Mouse (Mus musculus) ES-E14 (cell line): Measurements from ENCODE around the gene Pcdh17. TPM values are rescaled to one million over a fixed set of nuclear protein-coding genes. Genes with fewer than 3 reads are reported as not detected.

Source experiments
- DNase-seq: peaks from one replicate; pipeline ENCODE4 v3.0.0-alpha.2; 2013; ENCODE audit warnings: low read depth, low spot score
- H3K27ac ChIP-seq: 2 replicates; pipeline ENCODE4 v1.5.1; 2012; ENCODE audit warnings: low read depth, mild to moderate bottlenecking, low read length, moderate library complexity, mixed read lengths; ENCODE audit not compliant: poor library complexity, insufficient read depth, severe bottlenecking
- H3K36me3 ChIP-seq: 2 replicates; pipeline ENCODE4 v1.6.1; 2012; ENCODE audit warnings: mild to moderate bottlenecking, low read length, moderate library complexity, mixed read lengths; ENCODE audit not compliant: control insufficient read depth, poor library complexity, insufficient read depth, severe bottlenecking
- H3K4me1 ChIP-seq, 2 experiments: fragments of 150-350 bp in 1 of 2; sonication (generic) in 1 of 2; 2 replicates each; pipeline ENCODE4 v1.6.1; 2012; ENCODE audit warnings: low read length in 2 of 2, mild to moderate bottlenecking in 1 of 2, mixed read lengths in 1 of 2; ENCODE audit not compliant: control insufficient read depth in 2 of 2, insufficient read depth in 2 of 2, poor library complexity in 1 of 2
- H3K4me3 ChIP-seq, 2 experiments: fragments of 150-350 bp in 1 of 2; sonication (generic) in 1 of 2; 2 replicates each; pipeline ENCODE4 v1.5.1; 2012; ENCODE audit warnings: low read length in 2 of 2, low read depth in 1 of 2, mild to moderate bottlenecking in 1 of 2, mixed read lengths in 1 of 2; ENCODE audit not compliant: insufficient read depth in 1 of 2, poor library complexity in 1 of 2, severe bottlenecking in 1 of 2
- H3K9ac ChIP-seq: 2 replicates; pipeline ENCODE4 v1.6.1; 2012; ENCODE audit warnings: low read depth, mild to moderate bottlenecking, low read length, mixed read lengths; ENCODE audit not compliant: poor library complexity, insufficient read depth, severe bottlenecking
- H3K9me3 ChIP-seq: fragments of 150-350 bp; sonication (generic); 2 replicates; pipeline ENCODE4 v1.6.1; 2012; ENCODE audit warnings: low read depth, mild to moderate bottlenecking, low read length; ENCODE audit not compliant: control insufficient read depth, insufficient read depth
- CHD2 ChIP-seq: IDR thresholded peaks from 2 replicates; pipeline ENCODE4 v1.6.1; 2014; ENCODE audit warnings: mild to moderate bottlenecking, low read depth, low read length, inconsistent platforms
- HCFC1 ChIP-seq: IDR thresholded peaks from 2 replicates; pipeline ENCODE4 v1.6.1; 2012; ENCODE audit warnings: low read length, inconsistent platforms, borderline replicate concordance; ENCODE audit not compliant: insufficient read depth
- MAFK ChIP-seq: IDR thresholded peaks from 2 replicates; pipeline ENCODE4 v1.6.1; 2014; ENCODE audit warnings: mild to moderate bottlenecking, low read depth, low read length, inconsistent platforms; ENCODE audit not compliant: insufficient read depth
- ZC3H11A ChIP-seq: IDR thresholded peaks from 2 replicates; pipeline ENCODE4 v1.6.1; 2012; ENCODE audit warnings: low read depth, mild to moderate bottlenecking, inconsistent platforms, low read length, borderline replicate concordance
- ZNF384 ChIP-seq: IDR thresholded peaks from 2 replicates; pipeline ENCODE4 v1.6.1; 2012; ENCODE audit warnings: low read depth, low read length, inconsistent platforms
- in situ Hi-C, 2 experiments: fragments of 600-800 bp; cut with MboI; formaldehyde crosslinking; loops; one replicate each; pipeline ENCODE4 v1.15.1; 2025; ENCODE audit warnings: low sequenced_read_pairs in 2 of 2, inconsistent platforms in 1 of 2; ENCODE audit not compliant: unreplicated experiment in 2 of 2
- total RNA-seq: library from RNA; depleted of rRNA; stranded (reverse); fragments of 300-350 nt; gene quantifications from 2 replicates; pipeline ENCODE4 v1.2.3, GENCODE M21; 2012; rRNA removed

The Pcdh17 gene
- total RNA-seq: 0.21 and 0.22 TPM in 2 replicates

DNA sequence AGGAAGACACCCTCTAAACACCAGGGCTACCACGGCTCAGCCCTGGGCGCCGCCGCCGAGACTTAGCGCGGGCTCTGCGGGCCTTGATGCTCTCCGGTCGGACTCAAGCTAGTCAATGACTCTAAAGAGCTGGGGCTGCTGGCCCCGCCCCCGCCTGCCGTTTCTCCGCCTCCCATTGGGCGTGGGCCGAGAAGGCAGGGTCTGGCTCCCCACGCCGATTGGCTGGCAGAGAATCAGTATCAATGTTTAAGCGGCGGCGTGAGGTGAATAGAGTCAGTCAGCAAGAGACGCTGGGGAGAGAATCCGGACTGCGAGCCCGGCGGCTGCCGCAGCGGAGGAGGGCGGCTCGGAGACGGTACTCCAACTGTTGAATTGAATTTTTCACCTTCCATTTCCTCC is at the start of gene Pcdh17:
TSS of gene Pcdh17 (plus strand) at position 276 of the 399 bp plus-strand sequence.
- Histone ChIP-seq H3K9ac (peak within 1 kb of the TSS; percentile 8; the same call in 1 of the 2 replicates), H3K27ac (no peak within 1 kb of the TSS), H3K9me3 (no peaks in the 10 kb centered on the region), H3K4me1 (peaks cover 0 to 15% of the 10 kb centered on the region in 2 experiments; a peak in 1 of 4 replicates), H3K4me3 (peak within 1 kb of the TSS; percentile 52 to 94), H3K36me3 (no peaks in the 10 kb centered on the region)
- peak; percentile 89 for DNase-seq
- no peak for TF ChIP-seq HCFC1
- no peak for TF ChIP-seq ZC3H11A
- no peak for TF ChIP-seq MAFK
- no peak for TF ChIP-seq CHD2
- TF ChIP-seq ZNF384: no peak
- in situ Hi-C loops: no loop called here

DNA sequence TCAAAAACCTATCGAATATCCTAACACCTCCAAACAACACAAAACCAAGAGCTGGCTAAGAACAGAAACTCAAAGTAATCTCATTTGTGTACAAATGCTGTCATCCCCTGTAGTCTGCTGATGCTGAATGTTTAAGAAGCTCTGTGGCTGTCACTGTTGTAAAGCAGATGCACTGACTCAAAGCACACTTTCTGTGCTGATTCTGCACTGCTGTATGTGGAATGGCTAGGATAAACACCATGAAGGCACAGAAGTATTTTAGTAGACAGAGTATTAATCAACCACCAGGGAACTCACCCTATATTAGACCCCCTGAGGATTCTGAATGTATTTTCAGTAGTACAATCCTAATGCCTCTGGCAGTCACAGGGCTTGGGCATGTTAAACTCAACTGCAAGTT is 46.2 kb upstream of the Pcdh17 start:
- H3K9ac ChIP-seq: no peak overlapping the region
- H3K9me3 ChIP-seq: no peaks in the 10 kb centered on the region
- no peak overlapping the region for H3K27ac ChIP-seq
- TF ChIP-seq ZC3H11A (no peak), HCFC1 (no peak), CHD2 (no peak), MAFK (no peak), ZNF384 (no peak)
- H3K4me1 ChIP-seq: no peaks in the 10 kb centered on the region
- no peak for DNase-seq
- H3K36me3 ChIP-seq: no peaks in the 10 kb centered on the region
- in situ Hi-C loops: no loop called here
- H3K4me3 ChIP-seq: no peak overlapping the region

DNA sequence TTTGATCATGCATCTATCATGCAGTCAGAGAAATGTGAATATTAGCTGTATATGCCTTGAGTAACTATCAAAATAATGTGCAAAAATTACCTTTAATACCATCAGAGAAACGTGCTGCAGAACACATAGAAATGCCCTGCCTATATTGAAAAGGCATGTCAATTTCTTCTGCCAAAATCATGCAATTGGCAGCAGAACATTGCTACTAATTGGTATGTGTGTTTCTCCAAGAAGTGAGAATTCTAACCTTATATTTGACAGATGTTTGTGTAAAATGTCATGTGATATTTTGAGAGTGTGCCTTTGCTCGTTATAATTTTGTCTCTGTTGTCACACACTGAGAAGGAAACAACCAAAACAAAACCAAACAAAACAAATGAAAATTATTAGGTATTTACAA is 18.6 kb upstream of the Pcdh17 start:
- Histone ChIP-seq H3K36me3 (no peaks in the 10 kb centered on the region), H3K4me3 (no peak overlapping the region), H3K9me3 (no peaks in the 10 kb centered on the region), H3K9ac (no peak overlapping the region), H3K27ac (no peak overlapping the region), H3K4me1 (no peaks in the 10 kb centered on the region)
- DNase-seq: no peak
- in situ Hi-C loops: no loop called here
- TF ChIP-seq ZC3H11A: no peak
- no peak for TF ChIP-seq ZNF384
- TF ChIP-seq HCFC1: no peak
- no peak for TF ChIP-seq CHD2
- no peak for TF ChIP-seq MAFK

DNA sequence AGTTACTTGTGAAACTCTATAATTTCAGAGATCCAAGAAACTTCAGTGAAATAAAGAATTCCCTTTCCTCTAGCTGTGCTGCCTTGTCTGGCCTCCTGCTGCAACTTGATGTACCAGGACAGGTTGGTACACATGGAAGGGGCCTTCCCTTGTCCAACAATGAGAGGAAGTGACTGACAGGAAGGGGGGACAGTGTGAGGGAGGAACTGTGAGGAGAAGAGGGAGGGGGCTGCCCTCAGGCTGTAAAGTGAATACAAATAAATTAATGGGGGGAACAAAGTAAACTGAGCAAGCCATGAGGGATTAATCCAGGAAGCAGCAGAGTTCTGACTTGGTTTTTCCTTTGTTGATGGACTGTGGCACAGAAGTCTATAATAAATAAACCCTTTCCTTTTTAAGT is 16.7 kb upstream of the Pcdh17 start:
- DNase-seq: no peak
- TF ChIP-seq ZC3H11A: no peak
- no peak for TF ChIP-seq HCFC1
- TF ChIP-seq MAFK: no peak
- no peak for TF ChIP-seq ZNF384
- TF ChIP-seq CHD2: no peak
- no peaks in the 10 kb centered on the region for H3K36me3 ChIP-seq
- H3K27ac ChIP-seq: no peak overlapping the region
- no peak overlapping the region for H3K9ac ChIP-seq
- H3K4me1 ChIP-seq: no peaks in the 10 kb centered on the region
- in situ Hi-C loops: no loop called here
- H3K4me3 ChIP-seq: no peak overlapping the region
- no peaks in the 10 kb centered on the region for H3K9me3 ChIP-seq
